Mouse (Mus musculus): ENCODE results near the gene Haus5. TPM values are rescaled to one million over a fixed set of nuclear protein-coding genes. Genes with fewer than 3 reads are reported as not detected.

Haus5 gene
- polyA plus RNA-seq, 1 experiment from 2014 or later, result 10.0 TPM

GRCm38 (mm10) chr7:30615049-30615760 lies 49.6 kb downstream of the Haus5 start:
- Histone ChIP-seq H3K27ac (ENCODE audit: low read length) (no peak overlapping the region), H3K36me3 (ENCODE audit: insufficient read depth, low read length) (peaks cover 12% of the 10 kb centered on the region), H3K9me3 (ENCODE audit: low read length) (no peaks in the 10 kb centered on the region), H3K4me1 (ENCODE audit: insufficient read depth, low read depth, low read length) (no peaks in the 10 kb centered on the region), H3K27me3 (replicated peaks; ENCODE audit: insufficient read depth, low read length) (no peaks in the 10 kb centered on the region), H3K9ac (replicated peaks; ENCODE audit: low read depth) (no peak overlapping the region), H3K4me2 (replicated peaks; ENCODE audit: low read depth, low read length) (no peak overlapping the region), H3K4me3 (ENCODE audit: low read depth, low read length) (no peak overlapping the region)
- ATAC-seq (peak; percentile 21), DNase-seq (ENCODE audit: low spot score) (no peak)
- no peak for TF ChIP-seq CTCF (IDR thresholded peaks at IDR 0.05)
- no peak for TF ChIP-seq EP300 (IDR thresholded peaks at IDR 0.05)
- 50% methylated on average over 5 of the region's 5 CpGs for WGBS

GRCm38 (mm10) chr7:30614454-30614853 lies 50.3 kb downstream of the Haus5 start:
- Histone ChIP-seq H3K9me3 (ENCODE audit: low read length) (no peaks in the 10 kb centered on the region), H3K4me3 (ENCODE audit: low read depth, low read length) (no peak overlapping the region), H3K36me3 (ENCODE audit: insufficient read depth, low read length) (peaks cover 12% of the 10 kb centered on the region), H3K9ac (replicated peaks; ENCODE audit: low read depth) (no peak overlapping the region), H3K27ac (ENCODE audit: low read length) (no peak overlapping the region), H3K27me3 (replicated peaks; ENCODE audit: insufficient read depth, low read length) (no peaks in the 10 kb centered on the region), H3K4me1 (ENCODE audit: insufficient read depth, low read depth, low read length) (no peaks in the 10 kb centered on the region), H3K4me2 (replicated peaks; ENCODE audit: low read depth, low read length) (no peak overlapping the region)
- DNase-seq (ENCODE audit: low spot score) (peak; percentile 80), ATAC-seq (peak; percentile 58)
- WGBS, result 57% methylated on average over 2 of the region's 2 CpGs
- TF ChIP-seq CTCF (IDR thresholded peaks at IDR 0.05) (peak; percentile 58), EP300 (IDR thresholded peaks at IDR 0.05) (no peak)

- TF ChIP-seq CTCF (IDR thresholded peaks at IDR 0.05) (peak; percentile 74), EP300 (IDR thresholded peaks at IDR 0.05) (no peak)
- H3K27ac ChIP-seq (ENCODE audit: low read length), result no peak overlapping the region
- DNase-seq (ENCODE audit: low spot score), result peak; percentile 71
- no peaks in the 10 kb centered on the region for H3K27me3 ChIP-seq (replicated peaks; ENCODE audit: insufficient read depth, low read length)
- ATAC-seq, result peak; percentile 67
- H3K4me2 ChIP-seq (replicated peaks; ENCODE audit: low read depth, low read length), result no peak overlapping the region
- H3K4me3 ChIP-seq (ENCODE audit: low read depth, low read length), result no peak overlapping the region
- no peak overlapping the region for H3K9ac ChIP-seq (replicated peaks; ENCODE audit: low read depth)
- H3K36me3 ChIP-seq (ENCODE audit: insufficient read depth, low read length), result peaks cover 9% of the 10 kb centered on the region; the same call in 1 of the 2 replicates
- H3K4me1 ChIP-seq (ENCODE audit: insufficient read depth, low read depth, low read length), result no peaks in the 10 kb centered on the region
- 19% methylated on average over 14 of the region's 14 CpGs for WGBS
- H3K9me3 ChIP-seq (ENCODE audit: low read length), result no peaks in the 10 kb centered on the region
Measured at GRCm38 (mm10) chr7:30613529-30614112, 51.2 kb downstream of the Haus5 start.

- Histone ChIP-seq H3K36me3 (ENCODE audit: insufficient read depth, low read length) (peaks cover 5% of the 10 kb centered on the region; the same call in 1 of the 2 replicates), H3K9ac (replicated peaks; ENCODE audit: low read depth) (no peak within 1 kb of the TSS), H3K4me2 (replicated peaks; ENCODE audit: low read depth, low read length) (no peak within 1 kb of the TSS), H3K27ac (ENCODE audit: low read length) (no peak within 1 kb of the TSS), H3K9me3 (ENCODE audit: low read length) (no peaks in the 10 kb centered on the region), H3K4me3 (ENCODE audit: low read depth, low read length) (no peak within 1 kb of the TSS), H3K27me3 (replicated peaks; ENCODE audit: insufficient read depth, low read length) (no peaks in the 10 kb centered on the region), H3K4me1 (ENCODE audit: insufficient read depth, low read depth, low read length) (no peaks in the 10 kb centered on the region)
- no peak for DNase-seq (ENCODE audit: low spot score)
- WGBS, result 62% methylated on average over 8 of the region's 8 CpGs
- no peak for TF ChIP-seq CTCF (IDR thresholded peaks at IDR 0.05)
- no peak for TF ChIP-seq EP300 (IDR thresholded peaks at IDR 0.05)
- 0 out of 2 replicates have a peak, but pooled peaks have one; percentile 2 for ATAC-seq
Measured at GRCm38 (mm10) chr7:30612654-30613402, 52.0 kb downstream of the Haus5 start, which contains the start of gene Upk1a. Upk1a (minus strand) TSS chr7:30612847.

- no peak for TF ChIP-seq CTCF (IDR thresholded peaks at IDR 0.05)
- no peak for TF ChIP-seq EP300 (IDR thresholded peaks at IDR 0.05)
- Histone ChIP-seq H3K4me2 (replicated peaks; ENCODE audit: low read depth, low read length) (no peak overlapping the region), H3K4me1 (ENCODE audit: insufficient read depth, low read depth, low read length) (no peaks in the 10 kb centered on the region), H3K4me3 (ENCODE audit: low read depth, low read length) (no peak overlapping the region), H3K36me3 (ENCODE audit: insufficient read depth, low read length) (no peaks in the 10 kb centered on the region), H3K9ac (replicated peaks; ENCODE audit: low read depth) (no peak overlapping the region), H3K27ac (ENCODE audit: low read length) (no peak overlapping the region), H3K9me3 (ENCODE audit: low read length) (no peaks in the 10 kb centered on the region), H3K27me3 (replicated peaks; ENCODE audit: insufficient read depth, low read length) (no peaks in the 10 kb centered on the region)
- ATAC-seq (no peak), DNase-seq (ENCODE audit: low spot score) (no peak)
- 51% methylated on average over 7 of the region's 7 CpGs for WGBS
Measured at GRCm38 (mm10) chr7:30610043-30610442, 54.8 kb downstream of the Haus5 start.

GRCm38 (mm10) chr7:30608476-30608875 lies 56.3 kb downstream of the Haus5 start:
- no peak overlapping the region for H3K4me3 ChIP-seq (ENCODE audit: low read depth, low read length)
- TF ChIP-seq EP300 (IDR thresholded peaks at IDR 0.05) (no peak), CTCF (IDR thresholded peaks at IDR 0.05) (no peak)
- no peaks in the 10 kb centered on the region for H3K4me1 ChIP-seq (ENCODE audit: insufficient read depth, low read depth, low read length)
- H3K27me3 ChIP-seq (replicated peaks; ENCODE audit: insufficient read depth, low read length), result no peaks in the 10 kb centered on the region
- H3K9ac ChIP-seq (replicated peaks; ENCODE audit: low read depth), result no peak overlapping the region
- no peak for ATAC-seq
- H3K4me2 ChIP-seq (replicated peaks; ENCODE audit: low read depth, low read length), result no peak overlapping the region
- H3K36me3 ChIP-seq (ENCODE audit: insufficient read depth, low read length), result no peaks in the 10 kb centered on the region
- 52% methylated on average over 16 of the region's 16 CpGs for WGBS
- DNase-seq (ENCODE audit: low spot score), result no peak
- H3K27ac ChIP-seq (ENCODE audit: low read length), result no peak overlapping the region
- no peaks in the 10 kb centered on the region for H3K9me3 ChIP-seq (ENCODE audit: low read length)

Data from lung, postnatal 0 days (tissue).